Mouse (Mus musculus) embryonic fibroblast, embryonic 13.5 days (primary cell): Measurements from ENCODE around the gene Ntf3. TPM values are rescaled to one million over a fixed set of nuclear protein-coding genes. Genes with fewer than 3 reads are reported as not detected.

Source experiments
- H3K27ac ChIP-seq: 2 replicates; pipeline ENCODE4 v1.5.1; 2012; ENCODE audit warnings: low read length, control low read depth, inconsistent platforms; ENCODE audit not compliant: insufficient read depth
- H3K4me1 ChIP-seq: 2 replicates; pipeline ENCODE4 v1.6.1; 2011; ENCODE audit warnings: low read length; ENCODE audit not compliant: control insufficient read depth, insufficient read depth
- H3K4me3 ChIP-seq: 2 replicates; pipeline ENCODE4 v1.5.1; 2011; ENCODE audit warnings: mild to moderate bottlenecking, control low read depth, low read length; ENCODE audit not compliant: insufficient read depth
- CTCF ChIP-seq: IDR thresholded peaks from 2 replicates; pipeline ENCODE4 v1.5.1; 2011; ENCODE audit warnings: mild to moderate bottlenecking, control low read depth, low read length, moderate library complexity, borderline replicate concordance; ENCODE audit not compliant: insufficient read depth
- POLR2A ChIP-seq: IDR thresholded peaks from 2 replicates; pipeline ENCODE4 v1.6.1; 2011; ENCODE audit warnings: low read depth, mild to moderate bottlenecking, control low read depth, low read length, moderate library complexity
- polyA plus RNA-seq: library from polyadenylated mRNA; stranded (reverse); fragments of >200 nt; gene quantifications from 2 replicates; pipeline ENCODE4 v1.2.4, GENCODE M21; 2011; ENCODE audit warnings: low read depth; ENCODE audit not compliant: missing spikeins, insufficient read length

Gene Ntf3
- polyA plus RNA-seq, 1 experiment: 8.0 TPM

DNA sequence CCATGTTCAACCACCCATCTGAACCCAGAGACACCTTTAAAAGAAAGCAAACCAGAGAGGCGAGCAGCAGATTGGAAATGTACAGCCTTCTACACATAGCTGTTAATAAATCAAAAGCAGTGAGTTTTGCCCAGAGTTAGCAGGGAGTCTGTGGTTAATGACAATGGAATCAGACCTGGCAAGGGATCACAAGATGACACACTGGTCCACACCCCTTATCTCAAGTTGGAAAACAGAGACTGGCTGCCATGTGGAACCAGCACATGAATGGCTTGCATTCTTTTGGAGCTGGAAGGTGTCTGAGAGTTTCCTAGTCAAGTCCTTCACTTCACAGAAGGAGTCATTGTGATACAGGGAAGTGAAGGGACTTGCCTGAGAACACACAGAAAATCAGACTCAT lies 5.4 kb upstream of the Ntf3 start:
- peak overlapping the region; percentile 17; the same call in 1 of the 2 replicates for H3K27ac ChIP-seq
- H3K4me3 ChIP-seq: no peak overlapping the region
- TF ChIP-seq CTCF: no peak
- TF ChIP-seq POLR2A: no peak
- peaks cover 12% of the 10 kb centered on the region; the same call in 1 of the 2 replicates for H3K4me1 ChIP-seq

DNA sequence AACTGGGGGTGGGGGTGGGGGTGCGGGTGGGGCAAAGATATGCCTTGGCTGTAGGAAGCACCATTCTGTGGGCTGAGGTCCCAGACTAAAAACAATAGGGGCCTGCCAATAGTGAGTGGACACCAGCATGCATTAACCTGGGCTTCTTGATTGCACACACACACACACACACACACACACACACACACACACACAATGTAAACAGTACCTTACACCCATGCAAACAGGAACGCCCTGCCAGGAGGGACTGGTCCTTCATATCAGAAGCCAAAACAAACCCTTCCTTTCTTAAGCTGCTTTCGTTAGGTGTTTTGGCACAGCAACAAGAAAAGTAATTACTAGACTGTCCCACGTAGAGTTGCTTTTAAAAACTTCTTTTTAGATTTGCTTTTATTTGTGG lies 4.1 kb upstream of the Ntf3 start:
- no peak for TF ChIP-seq CTCF
- TF ChIP-seq POLR2A: no peak
- Histone ChIP-seq H3K4me3 (no peak overlapping the region), H3K4me1 (peaks cover 8% of the 10 kb centered on the region; the same call in 1 of the 2 replicates), H3K27ac (no peak overlapping the region)

DNA sequence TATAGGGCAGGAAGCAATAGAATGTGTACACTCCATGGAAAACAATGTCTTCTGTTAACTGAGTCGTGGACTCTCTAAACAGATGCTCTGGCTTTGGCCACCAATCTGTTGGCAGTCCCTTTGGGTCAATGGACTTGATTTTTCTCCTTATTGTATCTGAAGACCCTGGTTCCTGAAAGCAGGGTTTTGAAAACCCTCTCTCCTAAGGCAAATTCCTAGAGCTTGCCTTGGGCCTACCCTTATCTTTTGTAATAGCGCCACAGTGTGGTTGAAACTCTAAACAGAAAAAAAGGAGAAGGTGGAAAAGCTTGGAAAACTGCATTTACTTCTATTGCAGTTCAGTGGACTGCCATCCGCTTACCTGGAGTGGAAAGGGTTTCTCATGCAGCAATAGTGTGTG lies 1.0 kb upstream of the Ntf3 start:
- TF ChIP-seq POLR2A (no peak), CTCF (no peak)
- H3K4me1 ChIP-seq: peaks cover 8% of the 10 kb centered on the region; the same call in 1 of the 2 replicates
- no peak overlapping the region for H3K27ac ChIP-seq
- H3K4me3 ChIP-seq: no peak overlapping the region

DNA sequence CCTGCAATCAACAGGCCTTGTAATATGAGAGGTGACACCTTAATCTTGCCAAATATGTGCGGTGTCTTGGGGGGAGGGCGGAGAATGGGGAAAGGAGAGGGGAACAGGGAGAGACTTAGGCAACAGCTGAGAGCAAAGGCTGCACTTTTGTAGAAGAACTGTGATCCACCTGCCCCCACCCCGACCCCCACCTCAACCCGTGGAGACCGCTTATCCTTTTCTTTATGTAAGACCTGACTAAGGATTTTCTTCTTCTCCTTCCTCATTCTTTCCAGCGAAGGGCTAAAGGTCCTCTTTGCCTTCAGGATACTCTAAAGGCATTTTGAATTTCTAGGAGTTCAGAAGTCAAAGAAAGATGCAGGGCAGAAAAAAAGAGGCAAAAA lies 489 bp upstream of the Ntf3 start:
- peaks cover 6% of the 10 kb centered on the region; the same call in 1 of the 2 replicates for H3K4me1 ChIP-seq
- no peak overlapping the region for H3K4me3 ChIP-seq
- TF ChIP-seq POLR2A: no peak
- TF ChIP-seq CTCF: no peak
- H3K27ac ChIP-seq: no peak overlapping the region

DNA sequence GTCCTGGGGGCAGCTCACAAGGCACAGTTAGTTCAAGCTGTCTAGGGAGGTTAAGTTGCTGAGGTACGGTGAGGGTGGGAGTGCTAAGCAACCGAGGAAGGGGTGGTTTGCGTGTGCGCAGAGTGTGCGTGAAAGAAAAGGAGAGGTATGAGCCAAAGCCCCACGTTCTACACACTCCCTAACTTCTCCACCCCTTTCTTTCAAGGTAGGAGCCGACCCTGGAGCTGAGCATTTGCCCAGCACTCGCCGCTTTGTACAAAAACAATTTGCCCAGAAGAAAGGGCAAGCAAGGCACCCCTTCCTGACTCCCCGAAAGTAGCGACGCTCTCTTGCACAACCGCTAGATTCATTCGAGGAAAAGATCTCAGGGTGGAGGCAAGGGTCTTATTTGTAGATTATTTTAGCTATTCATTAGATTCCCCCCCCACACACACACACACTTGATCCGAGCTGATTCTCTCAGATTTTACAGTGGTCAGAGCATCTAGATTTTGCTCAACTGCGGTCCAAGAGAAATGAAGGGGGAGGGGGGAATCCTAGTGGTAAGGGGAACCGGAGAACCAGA lies 1.0 kb downstream of the Ntf3 start:
- Histone ChIP-seq H3K4me1 (no peaks in the 10 kb centered on the region; the same call in 1 of the 2 replicates), H3K27ac (no peak overlapping the region), H3K4me3 (peak overlapping the region; percentile 36)
- no peak for TF ChIP-seq POLR2A
- TF ChIP-seq CTCF: no peak

DNA sequence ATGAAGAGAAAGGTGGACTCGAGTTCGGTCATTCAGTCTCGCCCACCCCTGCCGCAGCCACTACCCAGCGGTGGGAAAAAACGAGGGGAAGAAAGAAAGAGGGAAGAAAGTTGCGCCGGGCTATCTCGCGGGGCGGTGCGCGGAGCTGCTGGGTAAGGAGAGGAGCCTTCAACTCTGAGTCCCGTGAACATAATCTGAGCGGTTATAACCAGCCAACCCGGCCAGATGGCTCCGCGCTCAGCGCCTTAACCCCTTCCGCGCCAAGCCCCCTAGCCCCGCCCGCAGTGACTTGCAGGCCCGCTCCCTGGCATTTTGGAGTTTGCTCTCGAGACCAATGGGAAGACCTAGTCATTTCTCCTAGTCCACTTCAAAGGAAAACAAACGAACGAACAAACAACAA lies 1.9 kb downstream of the Ntf3 start:
- no peaks in the 10 kb centered on the region; the same call in 1 of the 2 replicates for H3K4me1 ChIP-seq
- H3K27ac ChIP-seq: no peak overlapping the region
- peak overlapping the region; percentile 34 for H3K4me3 ChIP-seq

DNA sequence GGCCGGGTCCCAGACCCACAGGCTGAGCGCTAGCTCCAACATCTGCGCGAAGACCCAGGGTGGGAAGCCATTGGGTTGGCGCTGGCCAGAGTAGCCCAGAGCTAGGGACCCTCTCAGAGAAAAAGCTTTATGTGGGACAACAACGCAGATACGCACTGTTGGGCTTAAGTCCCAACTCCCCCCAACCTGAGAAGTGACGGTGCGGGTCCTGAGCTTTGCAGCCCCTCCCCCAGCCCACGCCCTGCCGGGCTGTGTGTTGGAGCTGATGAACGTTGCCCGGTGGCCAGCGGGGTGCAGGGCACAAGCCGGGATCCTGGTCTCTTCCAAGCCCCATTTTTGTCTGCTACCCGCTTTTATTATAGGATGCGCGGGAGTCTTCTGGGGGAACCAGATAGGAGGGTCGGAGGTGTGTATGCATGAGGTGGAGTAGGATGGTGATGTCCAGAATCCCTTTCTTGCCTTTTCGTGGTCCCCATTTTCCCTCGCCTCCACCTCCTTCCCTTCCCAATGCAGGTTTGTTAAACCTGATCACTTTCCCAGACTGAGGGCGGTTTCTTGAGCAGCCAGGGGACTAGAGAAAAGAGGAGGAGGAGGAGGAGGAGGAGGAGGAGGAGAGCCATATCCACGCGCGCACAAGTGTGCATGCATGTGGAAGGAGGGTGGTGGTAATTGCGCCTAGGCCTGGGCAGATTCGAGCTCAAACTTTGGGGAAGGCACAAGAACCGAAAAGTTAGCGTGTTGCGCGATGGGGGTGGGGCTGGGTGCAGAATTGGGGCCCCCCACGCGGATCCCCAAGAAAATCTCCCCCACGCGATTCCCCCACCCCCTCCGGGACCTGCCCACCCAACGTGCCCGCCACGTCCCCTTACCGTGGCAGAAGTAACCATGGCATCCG lies 2.6 kb downstream of the Ntf3 start:
- no peak for TF ChIP-seq CTCF
- no peak for TF ChIP-seq POLR2A
- peak overlapping the region; percentile 34 for H3K4me3 ChIP-seq
- H3K27ac ChIP-seq: no peak overlapping the region
- no peaks in the 10 kb centered on the region; the same call in 1 of the 2 replicates for H3K4me1 ChIP-seq

More for the DNA sequence above, 1.9 kb downstream of the Ntf3 start:
- TF ChIP-seq POLR2A (0 out of 2 replicates have a peak, but pooled peaks have one; percentile 37), CTCF (no peak)

DNA sequence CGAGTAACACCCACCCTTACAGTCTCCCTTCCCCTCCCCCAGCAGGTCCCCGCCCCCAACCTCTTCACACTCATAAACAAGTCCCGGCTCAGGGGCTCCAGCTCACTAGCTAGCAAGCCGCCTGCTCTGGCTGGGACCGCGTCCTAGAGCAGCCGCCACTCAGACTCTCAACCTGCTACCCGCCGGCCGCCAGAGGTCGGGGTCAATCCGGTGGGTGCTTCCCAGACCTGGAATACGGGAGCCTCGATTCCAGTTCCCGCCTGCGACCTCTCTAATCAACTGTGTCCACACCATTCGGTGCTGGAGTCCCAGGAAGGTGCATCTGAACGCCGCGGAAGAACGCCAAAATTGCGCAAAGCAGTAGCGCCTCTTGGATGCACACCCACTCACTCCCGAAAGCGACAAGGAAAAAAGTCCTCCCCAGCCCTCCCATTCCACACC lies 3.5 kb downstream of the Ntf3 start:
- H3K4me3 ChIP-seq: peak overlapping the region; percentile 34
- TF ChIP-seq POLR2A (no peak), CTCF (no peak)
- no peaks in the 10 kb centered on the region; the same call in 1 of the 2 replicates for H3K4me1 ChIP-seq
- H3K27ac ChIP-seq: no peak overlapping the region

DNA sequence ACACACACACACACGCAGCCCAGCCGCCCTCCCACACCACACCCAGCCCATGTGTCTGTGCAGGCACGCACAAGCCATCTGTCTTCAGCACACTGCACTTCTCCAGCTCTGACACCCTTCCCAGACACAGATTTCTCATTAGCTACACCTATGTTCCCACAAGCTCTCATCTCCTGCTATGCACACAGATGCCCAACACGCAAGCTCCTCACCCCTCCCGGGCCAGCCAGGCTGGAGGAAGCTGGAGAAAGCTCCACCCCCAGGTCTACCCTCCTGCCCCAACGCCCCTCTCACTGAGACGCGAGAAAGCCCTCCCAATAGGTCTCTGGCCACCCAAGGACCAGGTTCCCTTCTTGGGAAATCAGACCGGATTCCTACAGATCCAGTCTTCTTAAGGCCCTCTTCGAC lies 4.4 kb downstream of the Ntf3 start:
- H3K4me1 ChIP-seq: no peaks in the 10 kb centered on the region; the same call in 1 of the 2 replicates
- H3K27ac ChIP-seq: peak overlapping the region; percentile 45
- H3K4me3 ChIP-seq: peak overlapping the region; percentile 34
- TF ChIP-seq POLR2A (peak; percentile 22; the same call in 1 of the 2 replicates), CTCF (no peak)
